Mouse (Mus musculus): ENCODE measurements at regions not wholly inside any gene's neighbourhood (a gene's known extent, or its start where the extent isn't known, plus 50 kb on each side); places are given as distances from the start of the nearest gene placed in this dataset.

GRCm38 (mm10) chr8:126660658-126661316 lies 67.0 kb upstream of the Irf2bp2 start:
- TF ChIP-seq EP300 (IDR thresholded peaks at IDR 0.05; ENCODE audit: insufficient read depth, low read depth, low read length) = no peak
- no peak for TF ChIP-seq CTCF (IDR thresholded peaks at IDR 0.05)

All from heart, adult 2 months (tissue).